Mouse (Mus musculus) granulocyte monocyte progenitor cell, adult 5-6 weeks (primary cell): ENCODE results near the gene Ctf2. TPM values are rescaled to one million over a fixed set of nuclear protein-coding genes. Genes with fewer than 3 reads are reported as not detected.

Experiments
- ATAC-seq: replicated peaks from 2 replicates; pipeline ENCODE4 v1.8.0; 2016; ENCODE audit warnings: mild to moderate bottlenecking, moderate TSS enrichment, inconsistent platforms; ENCODE audit not compliant: poor library complexity, severe bottlenecking
- total RNA-seq, 2 experiments: library from RNA; stranded (forward) in 1 of 2; stranded (reverse) in 1 of 2; fragments of 200-712, 200-1000 nt in 1 of 2; fragments of >200 nt in 1 of 2; fragmentation: Nextera tagmentation in 1 of 2; gene quantifications; 2 replicates each; pipeline ENCODE4 v1.2.3; 2014 to 2017

The Ctf2 gene
- total RNA-seq, 2 experiments from 2014 or later, result 0.31 TPM; not detected in 1

DNA sequence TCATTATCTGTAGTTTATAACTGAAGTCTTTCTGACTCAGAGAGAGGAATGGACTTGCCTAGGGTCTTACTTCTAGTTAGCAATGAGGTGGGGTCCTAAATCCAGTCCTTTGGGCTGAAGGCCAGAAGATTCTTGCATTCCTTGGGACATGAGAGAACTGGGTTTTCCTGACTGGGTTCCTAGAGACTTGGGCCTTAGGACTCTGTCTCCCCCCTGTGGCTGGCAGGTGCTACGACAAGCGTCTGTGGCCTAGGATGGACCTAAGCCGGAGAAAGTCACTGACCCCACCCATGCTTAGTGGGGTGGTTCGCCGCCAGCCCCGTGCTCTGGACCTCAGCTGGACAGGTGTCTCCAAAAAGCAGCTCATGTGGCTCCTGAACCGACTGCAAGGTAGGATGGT is 29.1 kb upstream of the Ctf2 start:
- ATAC-seq, result peak; percentile 72

DNA sequence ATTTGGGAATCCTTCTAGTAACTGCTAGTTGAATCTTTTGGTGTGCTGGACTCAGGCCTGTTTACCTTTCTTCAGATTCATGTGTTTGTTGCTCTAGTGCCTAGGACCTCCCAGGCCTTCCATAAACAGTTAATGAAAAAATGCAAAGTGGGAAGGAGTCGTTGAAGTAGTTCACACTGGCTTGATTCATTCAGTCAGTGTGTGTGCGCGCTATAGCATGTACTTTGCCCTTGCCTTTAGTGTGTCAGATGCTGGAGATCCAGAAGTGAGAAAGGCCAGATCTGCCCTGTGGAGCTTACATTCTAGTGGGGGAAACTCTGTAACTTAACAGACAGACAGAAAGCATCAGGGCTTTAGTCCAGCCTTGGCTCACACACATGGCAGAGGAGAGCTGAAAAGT is 28.5 kb upstream of the Ctf2 start:
- ATAC-seq, result no peak

DNA sequence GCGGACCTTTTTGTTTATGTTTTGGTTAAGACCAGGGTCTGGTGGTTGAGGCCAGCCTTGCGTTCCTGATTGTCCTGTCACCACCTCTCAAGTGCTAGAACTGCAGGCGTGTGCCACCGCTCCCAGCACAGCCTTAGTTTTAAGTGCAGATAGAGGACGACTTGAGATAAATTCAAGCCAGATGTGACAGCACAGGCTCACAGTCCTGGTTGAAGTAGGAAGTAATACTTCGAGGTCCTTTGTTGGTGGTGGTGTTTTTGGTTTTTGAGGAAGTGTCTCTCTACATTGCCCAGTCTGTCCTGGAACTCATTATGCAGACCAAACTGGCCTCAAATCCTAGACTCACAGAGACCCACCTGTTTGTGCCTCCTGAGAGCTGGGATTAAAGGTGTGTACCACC is 27.8 kb upstream of the Ctf2 start:
- ATAC-seq, result peak; percentile 72

DNA sequence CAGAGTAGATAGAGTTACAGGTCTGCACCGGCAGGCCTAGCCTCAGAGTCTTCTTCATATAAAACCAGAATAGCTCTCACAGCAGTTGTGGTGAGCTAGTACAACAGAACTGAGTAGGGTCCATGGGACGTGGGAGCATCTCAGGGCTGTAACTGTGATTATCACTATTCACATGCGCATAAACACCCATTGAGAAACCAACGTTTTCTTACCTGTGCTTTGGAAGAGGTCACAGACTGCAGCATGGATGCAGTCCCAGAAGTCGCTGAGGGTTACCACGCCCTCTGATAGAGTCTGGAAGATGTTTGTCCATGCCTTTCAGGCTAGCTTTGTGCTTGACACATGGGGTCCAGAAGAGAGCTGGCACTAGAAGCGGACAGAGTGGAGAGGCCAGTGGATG is 21.8 kb upstream of the Ctf2 start:
- no peak for ATAC-seq

GRCm38 (mm10) chr7:127753158-127753557 is 21.2 kb upstream of the Ctf2 start:
- no peak for ATAC-seq

DNA sequence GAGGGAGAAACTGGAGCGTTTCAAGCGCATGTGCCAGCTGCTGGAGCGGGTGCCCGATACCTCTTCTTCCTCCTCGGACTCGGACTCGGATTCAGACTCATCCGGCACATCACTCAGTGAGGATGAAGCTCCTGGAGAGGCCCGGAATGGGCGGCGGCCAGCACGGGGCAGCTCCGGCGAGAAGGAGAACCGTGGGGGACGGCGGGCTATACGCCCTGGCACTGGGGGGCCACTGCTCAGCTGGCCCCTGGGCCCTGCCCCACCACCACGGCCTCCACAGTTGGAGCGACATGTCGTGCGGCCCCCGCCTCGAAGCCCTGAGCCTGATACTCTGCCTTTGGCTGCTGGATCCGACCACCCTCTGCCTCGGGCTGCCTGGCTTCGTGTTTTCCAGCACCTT is 20.1 kb upstream of the Ctf2 start:
- ATAC-seq, result no peak

DNA sequence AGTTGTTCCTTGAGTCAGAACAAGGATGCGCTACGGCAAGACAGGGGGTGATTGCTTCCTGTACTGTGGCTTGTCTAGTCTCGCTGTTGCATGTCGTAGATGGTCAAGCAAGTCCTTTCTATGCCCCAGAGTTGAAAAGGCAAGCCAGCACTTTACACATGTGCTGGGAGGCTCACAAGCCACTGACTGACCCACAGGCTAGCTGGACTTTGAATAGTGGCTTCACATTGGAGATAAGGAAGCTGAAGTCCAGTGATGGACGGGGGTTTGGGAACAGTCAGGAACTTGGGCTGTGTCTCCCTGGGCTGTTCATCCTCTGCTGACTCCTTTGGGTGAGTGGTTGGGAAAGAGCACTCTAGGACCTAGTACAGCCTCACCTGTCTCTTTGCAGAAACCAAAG is 19.7 kb upstream of the Ctf2 start:
- ATAC-seq, result no peak

DNA sequence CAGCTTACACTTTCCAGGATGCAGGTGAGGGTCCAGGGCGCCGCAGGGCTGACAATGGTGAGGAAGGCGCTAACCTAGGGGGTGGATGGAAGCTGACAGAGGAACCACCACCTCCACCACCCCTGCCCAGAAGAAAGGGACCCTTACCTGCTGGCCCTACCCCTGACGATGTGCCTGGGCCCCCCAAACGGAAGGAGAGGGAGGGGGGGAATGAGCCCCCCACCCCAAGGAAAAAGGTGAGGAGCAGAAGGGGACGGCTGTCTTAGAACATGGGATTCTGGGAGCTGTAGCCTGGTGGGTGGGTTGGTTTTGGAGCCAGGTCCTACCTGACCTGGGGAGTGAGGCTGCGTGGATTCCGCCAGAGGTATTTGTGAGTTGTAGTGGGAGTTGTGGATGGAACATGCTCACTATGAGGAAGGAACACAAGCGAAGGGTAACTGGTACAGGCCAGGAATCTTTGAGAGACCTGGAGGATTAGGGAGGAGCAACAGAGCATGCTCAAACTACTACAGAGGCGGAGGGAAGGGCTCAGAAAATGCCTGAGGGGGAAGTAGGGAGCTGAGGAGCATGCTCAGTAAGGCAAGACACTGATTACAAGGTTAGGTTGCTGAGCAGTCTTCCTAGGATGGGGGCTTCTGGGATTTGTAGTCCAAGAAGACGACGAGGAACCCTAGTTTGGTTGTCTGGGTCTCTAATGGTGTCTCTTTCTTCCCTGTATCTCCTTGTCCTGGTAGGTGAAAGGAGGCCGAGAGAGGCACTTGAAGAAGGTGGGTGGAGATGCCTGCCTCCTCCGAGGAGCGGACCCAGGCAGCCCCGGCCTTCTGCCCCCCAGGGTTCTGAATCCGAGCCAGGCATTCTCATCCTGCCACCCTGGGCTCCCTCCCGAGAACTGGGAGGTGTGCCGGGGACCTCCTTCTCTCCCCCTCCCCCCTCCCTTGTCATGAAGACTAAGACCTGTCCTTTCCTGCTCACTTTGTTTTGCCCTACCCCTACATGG is 18.5 kb upstream of the Ctf2 start:
- ATAC-seq, result no peak

DNA sequence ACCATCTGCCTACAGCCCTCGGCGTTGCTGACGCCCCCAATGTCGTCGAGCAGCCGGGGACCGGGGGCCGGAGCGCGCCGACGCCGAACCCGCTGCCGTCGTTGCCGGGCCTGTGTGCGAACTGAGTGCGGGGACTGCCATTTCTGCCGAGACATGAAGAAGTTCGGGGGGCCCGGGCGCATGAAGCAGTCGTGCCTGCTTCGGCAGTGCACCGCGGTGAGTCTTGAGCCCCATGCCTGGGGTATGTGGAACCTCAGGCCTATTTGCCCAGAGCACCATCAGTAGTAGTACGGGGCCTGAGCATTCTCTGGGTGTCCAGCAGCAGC is 16.2 kb upstream of the Ctf2 start:
- no peak for ATAC-seq

DNA sequence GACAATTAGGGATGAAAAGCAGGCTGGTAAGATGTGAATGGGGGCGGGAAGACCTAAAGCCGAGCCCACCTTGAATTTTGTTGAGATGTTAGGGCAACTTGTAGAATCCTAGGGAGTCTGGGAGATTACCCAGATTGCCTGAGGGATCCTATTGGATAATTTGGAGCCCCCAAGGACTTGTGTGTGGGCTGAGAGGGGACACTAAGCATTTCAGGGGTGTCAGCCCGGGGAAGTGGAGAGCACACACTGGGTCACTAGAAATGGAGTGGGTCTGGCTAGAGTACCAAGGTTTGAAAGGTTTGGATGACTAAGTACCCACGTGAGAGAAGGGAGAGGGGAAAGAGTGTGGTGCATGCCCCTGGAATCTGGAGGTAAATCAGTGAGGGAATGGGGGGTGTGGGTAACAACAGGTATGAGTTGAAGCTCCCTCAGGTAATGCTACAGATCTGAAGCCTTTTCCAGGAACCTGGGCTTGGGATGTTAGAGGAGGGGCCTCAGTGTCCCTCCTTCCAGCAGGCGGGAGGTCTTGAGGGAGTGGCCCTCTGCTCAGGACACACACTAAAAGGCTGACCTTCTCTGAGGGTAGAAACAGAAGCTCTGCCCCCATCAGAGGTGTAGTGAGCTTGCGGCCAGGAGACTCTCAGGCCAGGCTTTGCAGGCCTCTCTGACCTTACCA is 15.7 kb upstream of the Ctf2 start:
- ATAC-seq, result no peak

DNA sequence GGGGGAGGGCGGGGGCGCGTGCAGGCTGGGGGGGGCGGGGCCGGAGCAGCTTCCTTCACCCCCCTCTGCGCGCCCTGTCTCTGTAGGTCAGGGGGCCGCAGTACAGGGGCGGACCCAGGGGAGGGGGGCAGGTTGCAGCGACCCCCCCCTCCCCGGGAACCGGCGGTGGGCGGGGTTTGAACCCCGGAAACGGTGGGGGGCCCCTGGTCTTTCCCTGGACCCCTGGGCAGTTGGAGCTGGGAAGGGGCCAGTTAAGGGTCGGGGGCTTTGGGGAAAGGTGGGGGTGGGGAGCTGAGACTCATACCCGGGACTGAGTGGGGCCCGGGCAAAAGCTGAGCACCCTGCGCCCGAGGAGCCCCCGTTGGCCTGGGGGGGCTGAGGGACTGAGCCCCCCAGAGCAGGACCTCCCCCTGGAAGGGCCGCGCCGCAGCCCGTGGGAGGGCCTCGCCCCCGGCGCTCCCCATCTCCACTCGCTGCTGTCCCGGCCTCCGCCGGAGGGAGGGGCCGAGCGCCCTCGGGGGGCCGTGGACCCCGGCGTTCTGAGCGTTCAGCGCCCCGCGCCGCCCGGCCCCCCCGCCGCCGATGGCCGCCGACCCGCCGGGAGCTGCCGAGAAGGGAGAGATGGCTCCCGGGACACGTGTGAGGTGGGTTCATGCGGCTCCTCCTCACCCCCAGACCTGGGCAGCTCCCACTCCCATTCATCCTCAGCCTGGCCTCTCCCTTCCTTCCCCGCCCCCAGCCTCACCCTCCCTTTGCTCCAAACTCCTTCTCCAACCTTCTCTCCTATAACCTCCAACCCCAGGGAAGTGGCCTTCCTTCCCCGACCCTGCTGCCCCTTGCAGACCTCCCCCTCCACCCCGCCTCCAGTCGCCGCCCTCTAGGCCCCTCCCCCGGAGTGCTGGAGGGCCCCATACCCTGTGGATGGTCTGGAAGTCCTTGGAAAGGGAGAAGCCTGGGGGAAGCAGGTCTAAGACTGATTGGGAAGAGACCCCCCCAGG is 14.8 kb upstream of the Ctf2 start:
- no peak for ATAC-seq

DNA sequence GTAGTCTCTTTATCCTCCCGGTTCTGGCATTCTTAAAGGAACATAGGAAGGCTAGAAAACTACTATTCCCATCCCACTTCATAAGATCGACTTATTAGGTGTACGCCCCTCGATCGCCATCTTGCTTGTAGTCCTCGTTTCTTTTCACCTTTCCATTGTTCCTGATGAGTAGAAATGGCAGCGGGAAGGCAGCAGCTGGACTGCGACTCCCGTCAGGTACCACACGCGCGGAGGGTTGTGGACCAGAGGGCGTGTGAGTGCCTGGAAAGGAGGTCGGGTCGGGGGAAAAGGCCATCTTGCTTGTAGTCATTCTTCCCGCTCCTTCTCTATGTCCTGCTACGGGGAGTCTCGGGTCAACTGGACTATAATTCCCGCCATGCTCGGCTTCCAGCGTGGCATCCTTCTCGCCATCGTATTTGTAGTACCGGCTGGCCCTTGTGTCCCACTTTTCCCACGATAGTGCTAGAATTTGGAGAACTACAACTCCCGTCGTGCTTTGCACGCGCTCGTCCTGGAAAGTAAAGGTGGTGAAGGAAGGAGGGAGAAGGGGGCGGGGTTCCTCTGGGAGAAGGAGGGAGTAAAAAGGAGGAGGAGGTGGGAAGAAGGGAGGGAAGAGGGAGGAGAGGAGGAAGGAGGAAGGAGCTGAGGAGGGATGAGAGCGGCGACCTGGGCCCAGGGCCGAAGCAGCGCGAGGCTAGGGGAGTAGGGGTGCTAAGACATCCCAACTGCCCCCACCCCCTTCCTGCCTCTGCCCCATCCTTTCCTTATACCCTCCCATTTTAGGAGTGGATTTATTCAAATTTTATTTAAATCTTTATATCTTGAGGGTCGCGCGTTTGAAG is 13.9 kb upstream of the Ctf2 start:
- peak; percentile 68 for ATAC-seq

DNA sequence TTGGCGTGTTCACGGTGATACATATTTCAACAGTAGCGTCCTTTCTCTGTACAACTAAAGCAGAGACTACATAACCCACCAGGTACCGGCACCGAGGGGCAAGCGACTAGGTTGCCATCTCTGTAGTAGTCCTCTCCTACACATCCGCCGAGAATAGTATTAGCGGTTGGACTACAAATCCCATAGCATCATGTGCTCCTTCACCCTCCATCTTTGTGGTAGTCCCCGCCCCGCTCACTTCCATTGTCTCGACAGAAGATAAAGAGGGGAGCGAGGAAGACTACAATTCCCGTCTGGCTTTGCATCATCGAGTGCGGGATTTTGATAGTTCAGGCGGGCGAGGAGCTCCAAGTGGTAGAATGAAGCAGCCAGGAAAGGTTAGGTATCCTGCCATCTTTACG is 13.3 kb upstream of the Ctf2 start:
- ATAC-seq, result peak; percentile 75

DNA sequence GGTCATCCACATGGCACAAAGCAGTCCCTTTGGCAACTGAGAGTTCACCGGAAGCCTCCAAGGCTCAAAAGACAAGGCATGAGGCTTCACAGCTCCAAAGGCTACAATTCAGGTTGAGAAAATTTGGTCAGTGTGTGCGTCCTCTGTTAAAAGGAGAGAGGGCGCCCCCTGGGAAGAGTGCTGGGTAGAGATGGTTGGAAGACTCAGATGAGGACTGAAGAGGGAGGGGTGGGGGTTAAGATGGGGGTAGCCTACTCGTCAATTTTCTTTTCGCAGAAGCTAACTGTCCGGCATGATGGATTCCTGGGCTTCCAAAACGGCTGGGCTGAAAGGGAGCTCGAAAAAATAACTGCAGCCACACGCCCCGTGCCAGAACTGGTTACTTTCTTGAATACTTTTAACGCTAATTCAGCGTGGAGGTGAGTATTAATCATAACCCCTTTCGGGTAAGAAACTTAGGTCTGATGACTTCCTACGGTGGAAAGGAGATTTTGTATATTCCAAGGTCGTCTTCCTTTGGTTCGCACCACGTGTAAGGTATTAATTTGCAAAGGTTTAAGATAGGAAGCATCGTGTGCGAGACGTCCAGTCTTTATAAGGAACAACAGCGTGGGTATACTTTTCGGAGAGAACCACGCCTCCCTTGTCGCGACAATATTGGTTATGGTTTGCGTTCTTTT is 12.5 kb upstream of the Ctf2 start, which contains the start of gene Fbxl19:
TSS of gene Fbxl19 (plus strand) at position 178 of the 680 bp plus-strand sequence.
- peak; percentile 21; the same call in 1 of the 2 replicates for ATAC-seq

- no peak for ATAC-seq
Observed at GRCm38 (mm10) chr7:127730170-127730569, 1.8 kb downstream of the Ctf2 start.

- peak; percentile 20; the same call in 1 of the 2 replicates for ATAC-seq
Observed at GRCm38 (mm10) chr7:127727898-127728297, 4.1 kb downstream of the Ctf2 start.

- ATAC-seq, result no peak
Observed at GRCm38 (mm10) chr7:127725924-127726323, 6.0 kb downstream of the Ctf2 start.

DNA sequence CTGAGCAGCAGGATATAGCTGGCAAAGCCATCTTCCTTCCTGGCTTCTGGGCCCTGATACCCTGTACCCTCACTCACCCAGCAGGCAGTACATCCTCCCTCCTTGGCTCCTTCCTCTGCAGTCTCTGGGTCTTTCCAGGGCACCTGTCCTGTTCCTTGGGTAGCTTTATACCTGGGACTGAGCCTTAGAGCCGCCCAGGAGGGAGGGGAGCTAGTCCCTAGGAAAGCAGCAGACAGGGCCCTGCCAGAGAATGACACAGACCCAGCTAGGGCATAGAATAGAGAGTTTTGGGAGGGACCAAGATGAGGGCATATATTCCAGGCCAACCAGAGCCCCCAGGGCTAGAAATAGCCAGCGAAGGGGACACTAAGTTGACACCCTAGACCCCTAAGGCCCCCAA is 6.5 kb downstream of the Ctf2 start:
- ATAC-seq, result no peak

GRCm38 (mm10) chr7:127719258-127719657 is 12.7 kb downstream of the Ctf2 start:
- no peak for ATAC-seq
